Mouse (Mus musculus) thymus, postnatal 25 days (tissue): ENCODE measurements at regions not wholly inside any gene's neighbourhood (a gene's known extent, or its start where the extent isn't known, plus 50 kb on each side); places are given as distances from the start of the nearest gene placed in this dataset.
A peak's percentile ranks its signal among the peaks of the same experiment; 100 is the strongest.

ENCODE experiments used
- DNase-seq: peaks from one replicate; pipeline ENCODE4 v3.0.0; 2022

- DNase-seq: no peak
Observed at GRCm38 (mm10) chr10:67819534-67819933, 92.9 kb downstream of the Zfp365 start.

- no peak for DNase-seq
Observed at GRCm38 (mm10) chr10:67813901-67814300, 98.6 kb downstream of the Zfp365 start.

GRCm38 (mm10) chr10:67805131-67805530, 107.3 kb downstream of the Zfp365 start:
- no peak for DNase-seq

- DNase-seq: no peak
Observed at GRCm38 (mm10) chr10:67804637-67805036, 107.8 kb downstream of the Zfp365 start.

GRCm38 (mm10) chr10:67802156-67802555, 110.3 kb downstream of the Zfp365 start:
- DNase-seq: no peak

- no peak for DNase-seq
Observed at GRCm38 (mm10) chr10:67801619-67802018, 110.8 kb downstream of the Zfp365 start.

- no peak for DNase-seq
Observed at GRCm38 (mm10) chr10:67798991-67799390, 113.5 kb downstream of the Zfp365 start.

- no peak for DNase-seq
Observed at GRCm38 (mm10) chr10:67793206-67793605, 119.3 kb downstream of the Zfp365 start.

GRCm38 (mm10) chr10:67789651-67790050, 122.8 kb downstream of the Zfp365 start:
- no peak for DNase-seq

GRCm38 (mm10) chr10:67788116-67788515, 124.3 kb downstream of the Zfp365 start:
- DNase-seq: no peak

GRCm38 (mm10) chr10:67785563-67785962, 126.9 kb downstream of the Zfp365 start:
- no peak for DNase-seq

GRCm38 (mm10) chr10:67778341-67778740, 134.1 kb downstream of the Zfp365 start:
- DNase-seq: no peak

- no peak for DNase-seq
Observed at GRCm38 (mm10) chr10:67777721-67778120, 134.7 kb downstream of the Zfp365 start.

GRCm38 (mm10) chr10:67776851-67777250, 135.6 kb downstream of the Zfp365 start:
- DNase-seq: no peak

GRCm38 (mm10) chr10:67771796-67772195, 140.7 kb downstream of the Zfp365 start:
- DNase-seq: no peak

- peak; percentile 57 for DNase-seq
Observed at GRCm38 (mm10) chr10:67766099-67766498, 146.4 kb downstream of the Zfp365 start.

- no peak for DNase-seq
Observed at GRCm38 (mm10) chr10:67760424-67760823, 152.0 kb downstream of the Zfp365 start.

GRCm38 (mm10) chr10:67748121-67748520, 164.3 kb downstream of the Zfp365 start:
- DNase-seq: no peak

GRCm38 (mm10) chr10:67747461-67747860, 165.0 kb downstream of the Zfp365 start:
- DNase-seq: no peak

GRCm38 (mm10) chr10:67746140-67746539, 166.3 kb downstream of the Zfp365 start:
- no peak for DNase-seq

GRCm38 (mm10) chr10:67743561-67743960, 168.9 kb downstream of the Zfp365 start:
- no peak for DNase-seq

GRCm38 (mm10) chr10:67742824-67743223, 169.6 kb downstream of the Zfp365 start:
- DNase-seq: no peak

- no peak for DNase-seq
Observed at GRCm38 (mm10) chr10:67742305-67742704, 170.2 kb downstream of the Zfp365 start.

GRCm38 (mm10) chr10:67739199-67739598, 173.3 kb downstream of the Zfp365 start:
- DNase-seq: no peak

GRCm38 (mm10) chr10:67736636-67737035, 175.8 kb downstream of the Zfp365 start:
- DNase-seq: no peak

- DNase-seq: no peak
Observed at GRCm38 (mm10) chr10:67731577-67731976, 180.9 kb downstream of the Zfp365 start.
